Mouse (Mus musculus): ENCODE measurements around the gene Itga7. TPM values are rescaled to one million over a fixed set of nuclear protein-coding genes. Genes with fewer than 3 reads are reported as not detected.

Itga7 gene
- polyA plus RNA-seq, 1 experiment from 2014 or later, result 30.2 TPM

- H3K4me1 ChIP-seq (ENCODE audit: control insufficient read depth, insufficient read depth, low read length), result peaks cover 3% of the 10 kb centered on the region; the same call in 1 of the 2 replicates
- peak overlapping the region; percentile 51 for H3K9ac ChIP-seq (ENCODE audit: low read depth, low read length)
- peak overlapping the region; percentile 44 for H3K4me3 ChIP-seq (ENCODE audit: low read depth, low read length)
- ATAC-seq (ENCODE audit: low read depth) (no peak), DNase-seq (ENCODE audit: low spot score) (no peak)
- WGBS, result 4% methylated on average over 21 of the region's 21 CpGs
- H3K27me3 ChIP-seq (replicated peaks; ENCODE audit: control insufficient read depth, insufficient read depth, low read length), result peaks cover 31% of the 10 kb centered on the region
- H3K4me2 ChIP-seq (ENCODE audit: low read depth, low read length), result peak overlapping the region; percentile 79
- H3K36me3 ChIP-seq (ENCODE audit: control insufficient read depth, insufficient read depth, low read length), result no peaks in the 10 kb centered on the region
- no peaks in the 10 kb centered on the region for H3K9me3 ChIP-seq (ENCODE audit: control insufficient read depth, low read length)
- H3K27ac ChIP-seq (replicated peaks; ENCODE audit: low read depth, low read length), result no peak overlapping the region
Measured at GRCm38 (mm10) chr10:128933976-128934721, 531 bp downstream of the Itga7 start.

- WGBS, result 60% methylated on average over 7 of the region's 7 CpGs
- Histone ChIP-seq H3K9ac (ENCODE audit: low read depth, low read length) (no peak overlapping the region), H3K36me3 (ENCODE audit: control insufficient read depth, insufficient read depth, low read length) (no peaks in the 10 kb centered on the region), H3K9me3 (ENCODE audit: control insufficient read depth, low read length) (no peaks in the 10 kb centered on the region), H3K4me1 (ENCODE audit: control insufficient read depth, insufficient read depth, low read length) (peaks cover 3% of the 10 kb centered on the region; the same call in 1 of the 2 replicates), H3K27ac (replicated peaks; ENCODE audit: low read depth, low read length) (no peak overlapping the region), H3K4me3 (ENCODE audit: low read depth, low read length) (peak overlapping the region; percentile 44; the same call in 1 of the 2 replicates), H3K4me2 (ENCODE audit: low read depth, low read length) (peak overlapping the region; percentile 79; the same call in 1 of the 2 replicates), H3K27me3 (replicated peaks; ENCODE audit: control insufficient read depth, insufficient read depth, low read length) (peaks cover 31% of the 10 kb centered on the region)
- DNase-seq (ENCODE audit: low spot score), result no peak
- ATAC-seq (ENCODE audit: low read depth), result no peak
Measured at GRCm38 (mm10) chr10:128934997-128935787, 1.6 kb downstream of the Itga7 start.

GRCm38 (mm10) chr10:128935826-128936440 is 2.3 kb downstream of the Itga7 start:
- no peak overlapping the region for H3K4me3 ChIP-seq (ENCODE audit: low read depth, low read length)
- H3K36me3 ChIP-seq (ENCODE audit: control insufficient read depth, insufficient read depth, low read length), result no peaks in the 10 kb centered on the region
- H3K9me3 ChIP-seq (ENCODE audit: control insufficient read depth, low read length), result no peaks in the 10 kb centered on the region
- ATAC-seq (ENCODE audit: low read depth), result no peak
- peaks cover 31% of the 10 kb centered on the region for H3K27me3 ChIP-seq (replicated peaks; ENCODE audit: control insufficient read depth, insufficient read depth, low read length)
- H3K4me2 ChIP-seq (ENCODE audit: low read depth, low read length), result no peak overlapping the region
- WGBS, result 72% methylated on average over 8 of the region's 8 CpGs
- no peak overlapping the region for H3K9ac ChIP-seq (ENCODE audit: low read depth, low read length)
- no peak overlapping the region for H3K27ac ChIP-seq (replicated peaks; ENCODE audit: low read depth, low read length)
- no peak for DNase-seq (ENCODE audit: low spot score)
- H3K4me1 ChIP-seq (ENCODE audit: control insufficient read depth, insufficient read depth, low read length), result peaks cover 3% of the 10 kb centered on the region; the same call in 1 of the 2 replicates

- no peak overlapping the region for H3K9ac ChIP-seq (ENCODE audit: low read depth, low read length)
Measured at GRCm38 (mm10) chr10:128937756-128938390, 4.3 kb downstream of the Itga7 start.

GRCm38 (mm10) chr10:128938457-128938856 is 4.8 kb downstream of the Itga7 start:
- DNase-seq (ENCODE audit: low spot score) (no peak), ATAC-seq (ENCODE audit: low read depth) (no peak)
- H3K4me2 ChIP-seq (ENCODE audit: low read depth, low read length), result no peak overlapping the region
- H3K27me3 ChIP-seq (replicated peaks; ENCODE audit: control insufficient read depth, insufficient read depth, low read length), result peaks cover 19% of the 10 kb centered on the region
- H3K4me3 ChIP-seq (ENCODE audit: low read depth, low read length), result no peak overlapping the region
- no peaks in the 10 kb centered on the region for H3K36me3 ChIP-seq (ENCODE audit: control insufficient read depth, insufficient read depth, low read length)
- no peak overlapping the region for H3K9ac ChIP-seq (ENCODE audit: low read depth, low read length)
- H3K27ac ChIP-seq (replicated peaks; ENCODE audit: low read depth, low read length), result no peak overlapping the region
- H3K9me3 ChIP-seq (ENCODE audit: control insufficient read depth, low read length), result no peaks in the 10 kb centered on the region
- WGBS, result 81% methylated on average over 9 of the region's 9 CpGs
- H3K4me1 ChIP-seq (ENCODE audit: control insufficient read depth, insufficient read depth, low read length), result peaks cover 3% of the 10 kb centered on the region; the same call in 1 of the 2 replicates

More at GRCm38 (mm10) chr10:128937756-128938390, 4.3 kb downstream of the Itga7 start:
- DNase-seq (ENCODE audit: low spot score) (peak; percentile 55), ATAC-seq (ENCODE audit: low read depth) (peak; percentile 38; the same call in 1 of the 2 replicates)
- 65% methylated on average over 12 of the region's 12 CpGs for WGBS
- Histone ChIP-seq H3K27me3 (replicated peaks; ENCODE audit: control insufficient read depth, insufficient read depth, low read length) (peaks cover 25% of the 10 kb centered on the region), H3K9me3 (ENCODE audit: control insufficient read depth, low read length) (no peaks in the 10 kb centered on the region), H3K4me1 (ENCODE audit: control insufficient read depth, insufficient read depth, low read length) (peaks cover 3% of the 10 kb centered on the region; the same call in 1 of the 2 replicates), H3K27ac (replicated peaks; ENCODE audit: low read depth, low read length) (no peak overlapping the region), H3K4me3 (ENCODE audit: low read depth, low read length) (no peak overlapping the region), H3K4me2 (ENCODE audit: low read depth, low read length) (no peak overlapping the region), H3K36me3 (ENCODE audit: control insufficient read depth, insufficient read depth, low read length) (no peaks in the 10 kb centered on the region)

GRCm38 (mm10) chr10:128938974-128939373 is 5.4 kb downstream of the Itga7 start:
- Histone ChIP-seq H3K36me3 (ENCODE audit: control insufficient read depth, insufficient read depth, low read length) (no peaks in the 10 kb centered on the region), H3K9me3 (ENCODE audit: control insufficient read depth, low read length) (no peaks in the 10 kb centered on the region), H3K27me3 (replicated peaks; ENCODE audit: control insufficient read depth, insufficient read depth, low read length) (peaks cover 14% of the 10 kb centered on the region), H3K4me3 (ENCODE audit: low read depth, low read length) (no peak overlapping the region), H3K4me2 (ENCODE audit: low read depth, low read length) (no peak overlapping the region), H3K27ac (replicated peaks; ENCODE audit: low read depth, low read length) (no peak overlapping the region), H3K4me1 (ENCODE audit: control insufficient read depth, insufficient read depth, low read length) (peaks cover 1% of the 10 kb centered on the region; the same call in 1 of the 2 replicates), H3K9ac (ENCODE audit: low read depth, low read length) (no peak overlapping the region)
- DNase-seq (ENCODE audit: low spot score) (no peak), ATAC-seq (ENCODE audit: low read depth) (no peak; the same call in 1 of the 2 replicates)
- WGBS, result 62% methylated on average over 5 of the region's 5 CpGs

GRCm38 (mm10) chr10:128940475-128941061 is 7.0 kb downstream of the Itga7 start:
- ATAC-seq (ENCODE audit: low read depth), result no peak
- no peak for DNase-seq (ENCODE audit: low spot score)
- Histone ChIP-seq H3K36me3 (ENCODE audit: control insufficient read depth, insufficient read depth, low read length) (no peaks in the 10 kb centered on the region), H3K9me3 (ENCODE audit: control insufficient read depth, low read length) (no peaks in the 10 kb centered on the region), H3K9ac (ENCODE audit: low read depth, low read length) (no peak overlapping the region), H3K27ac (replicated peaks; ENCODE audit: low read depth, low read length) (no peak overlapping the region), H3K4me3 (ENCODE audit: low read depth, low read length) (no peak overlapping the region), H3K27me3 (replicated peaks; ENCODE audit: control insufficient read depth, insufficient read depth, low read length) (no peaks in the 10 kb centered on the region; the same call in 1 of the 2 replicates), H3K4me2 (ENCODE audit: low read depth, low read length) (no peak overlapping the region), H3K4me1 (ENCODE audit: control insufficient read depth, insufficient read depth, low read length) (no peaks in the 10 kb centered on the region)
- WGBS, result 76% methylated on average over 10 of the region's 10 CpGs

- Histone ChIP-seq H3K4me2 (ENCODE audit: low read depth, low read length) (no peak overlapping the region), H3K9ac (ENCODE audit: low read depth, low read length) (no peak overlapping the region), H3K9me3 (ENCODE audit: control insufficient read depth, low read length) (no peaks in the 10 kb centered on the region), H3K4me3 (ENCODE audit: low read depth, low read length) (no peak overlapping the region), H3K4me1 (ENCODE audit: control insufficient read depth, insufficient read depth, low read length) (no peaks in the 10 kb centered on the region), H3K27me3 (replicated peaks; ENCODE audit: control insufficient read depth, insufficient read depth, low read length) (no peaks in the 10 kb centered on the region), H3K27ac (replicated peaks; ENCODE audit: low read depth, low read length) (no peak overlapping the region), H3K36me3 (ENCODE audit: control insufficient read depth, insufficient read depth, low read length) (no peaks in the 10 kb centered on the region)
- ATAC-seq (ENCODE audit: low read depth) (no peak), DNase-seq (ENCODE audit: low spot score) (no peak)
- 17% methylated on average over 2 of the region's 3 CpGs for WGBS
Measured at GRCm38 (mm10) chr10:128945675-128946074, 12.1 kb downstream of the Itga7 start.

Data from embryonic facial prominence, embryonic 14.5 days (tissue).